ENCODE assay signal across 8 mouse cellular contexts in genomic region chr5:144158604-144159003, GRCm38 (mm10). TPM values are rescaled to one million over a fixed set of nuclear protein-coding genes. Genes with fewer than 3 reads are reported as not detected.
DNase-seq lines count a peak whose midpoint lies in the region; ATAC-seq and TF ChIP-seq lines count a peak whose summit lies in the region.

No protein-coding gene starts in this region.

- peak; percentile 47 for ATAC-seq in Patski
- peak; percentile 59 for ATAC-seq in embryonic facial prominence, embryonic 15.5 days (ENCODE audit: insufficient number of reproducible peaks, low FRiP score, low TSS enrichment, low read depth)
- peak; percentile 57 for ATAC-seq in neural tube, embryonic 15.5 days (ENCODE audit: low FRiP score)

- DNase-seq in embryo, embryonic 11 days: peak; percentile 16
- no peak for DNase-seq in embryo, embryonic 9.5 days (ENCODE audit: extremely low spot score)
- DNase-seq in Patski (ENCODE audit: low read depth, low spot score): no peak
- peak; percentile 77 to 78 for DNase-seq in heart, postnatal 10 days
- DNase-seq in layer of hippocampus, adult 9-11 months: peak; percentile 29
- no peak for DNase-seq in spleen, postnatal 36 days (ENCODE audit: low spot score in 2 of 2)

- POLR2A ChIA-PET in Patski (lab: Charles Lee): interaction anchor here (0.6 to 1.1 kb wide), 2 partner anchors 59 to 890 kb away, joined by 3 read pairs; no protein-coding TSS in a partner anchor

- H3K9ac ChIP-seq in embryonic facial prominence, embryonic 15.5 days: no peak overlapping the region
- no peak overlapping the region for H3K9ac ChIP-seq in neural tube, embryonic 15.5 days (replicated peaks)

- H3K9me3 ChIP-seq in embryonic facial prominence, embryonic 15.5 days (replicated peaks): no peaks in the 10 kb centered on the region
- no peaks in the 10 kb centered on the region for H3K9me3 ChIP-seq in neural tube, embryonic 15.5 days (replicated peaks)

- no peak overlapping the region for H3K4me3 ChIP-seq in embryonic facial prominence, embryonic 15.5 days (replicated peaks)
- no peak overlapping the region for H3K4me3 ChIP-seq in neural tube, embryonic 15.5 days (replicated peaks)

- CTCF ChIA-PET in Patski (lab: Charles Lee): interaction anchor here (1.0 to 1.3 kb wide), 3 partner anchors 16 to 59 kb away, joined by 3 to 5 read pairs (median 3); partner anchors contain the start of gene Lmtk2

- WGBS in embryonic facial prominence, embryonic 15.5 days: 18% methylated on average over 4 of the region's 4 CpGs
- WGBS in neural tube, embryonic 15.5 days: 32% methylated on average over 4 of the region's 4 CpGs

- H3K27me3 ChIP-seq in Patski: no peaks in the 10 kb centered on the region
- no peaks in the 10 kb centered on the region for H3K27me3 ChIP-seq in embryonic facial prominence, embryonic 15.5 days
- no peaks in the 10 kb centered on the region for H3K27me3 ChIP-seq in neural tube, embryonic 15.5 days (replicated peaks)

- intact Hi-C loops in heart, postnatal 10 days (cut with DNase I): no loop called here

- H3K36me3 ChIP-seq in embryonic facial prominence, embryonic 15.5 days: peaks cover 4% of the 10 kb centered on the region
- H3K36me3 ChIP-seq in neural tube, embryonic 15.5 days: peaks cover 38% of the 10 kb centered on the region

- peak overlapping the region; percentile 75 for H3K27ac ChIP-seq in embryonic facial prominence, embryonic 15.5 days (replicated peaks)
- H3K27ac ChIP-seq in neural tube, embryonic 15.5 days (replicated peaks): peak overlapping the region; percentile 58

- in situ Hi-C loops in Patski (cut with MboI; ENCODE audit: low pct_unique_long_range_greater_than_20kb): loop anchor here (5.0 kb wide), 2 partner anchors 61 to 116 kb away; no protein-coding TSS in a partner anchor

- no peak for TF ChIP-seq CTCF in Patski (IDR thresholded peaks at IDR 0.05)

- H3K4me2 ChIP-seq in embryonic facial prominence, embryonic 15.5 days (replicated peaks): no peak overlapping the region
- no peak overlapping the region for H3K4me2 ChIP-seq in neural tube, embryonic 15.5 days

- peaks cover 36% of the 10 kb centered on the region for H3K4me1 ChIP-seq in embryonic facial prominence, embryonic 15.5 days
- H3K4me1 ChIP-seq in neural tube, embryonic 15.5 days: 0 out of 2 replicates have a peak, but pooled peaks cover 6% of the 10 kb centered on the region

RNA-seq across cellular contexts. Expression of gene Bhlha15, which starts 31.5 kb away (rescaled TPM):
- 0.03 TPM for polyA plus RNA-seq in Patski (2021)
- 0.74 and 0.79 TPM in 2 replicates for polyA plus RNA-seq in embryonic facial prominence, embryonic 15.5 days (2015; fragmentation: Nextera tagmentation; extraction: Ambion mirVana)
- not detected for total RNA-seq in heart, postnatal 10 days (2021)
- polyA plus RNA-seq in neural tube, embryonic 15.5 days (2015; fragmentation: Nextera tagmentation; extraction: Ambion mirVana): 0.15 and 0.38 TPM in 2 replicates

RNA-seq across cellular contexts. Expression of gene Lmtk2, which starts 58.4 kb away (rescaled TPM):
- 19.7 TPM for polyA plus RNA-seq in Patski (2021)
- 4.5 TPM in 2 replicates for polyA plus RNA-seq in embryonic facial prominence, embryonic 15.5 days (2015; fragmentation: Nextera tagmentation; extraction: Ambion mirVana)
- total RNA-seq in heart, postnatal 10 days (2021): 10 to 100 TPM; 19.9 to 22.6 TPM
- 8.2 and 9.4 TPM in 2 replicates for polyA plus RNA-seq in neural tube, embryonic 15.5 days (2015; fragmentation: Nextera tagmentation; extraction: Ambion mirVana)

Comparison
In these comparisons a context has a peak if more than half of its experiments do, and no peak if none do; other contexts are left out.
1. DNase-seq: peak in embryo, embryonic 11 days (single experiment), heart, postnatal 10 days (2 of 2) and layer of hippocampus, adult 9-11 months (single experiment); none in embryo, embryonic 9.5 days (single experiment), Patski (single experiment) and spleen, postnatal 36 days (0 of 2).
2. Peak in every context shown above with its lines, with median percentiles within 50 percentile points of each other: ATAC-seq.